Mouse (Mus musculus): ENCODE results near the gene Xrcc6.

Xrcc6 gene

DNA sequence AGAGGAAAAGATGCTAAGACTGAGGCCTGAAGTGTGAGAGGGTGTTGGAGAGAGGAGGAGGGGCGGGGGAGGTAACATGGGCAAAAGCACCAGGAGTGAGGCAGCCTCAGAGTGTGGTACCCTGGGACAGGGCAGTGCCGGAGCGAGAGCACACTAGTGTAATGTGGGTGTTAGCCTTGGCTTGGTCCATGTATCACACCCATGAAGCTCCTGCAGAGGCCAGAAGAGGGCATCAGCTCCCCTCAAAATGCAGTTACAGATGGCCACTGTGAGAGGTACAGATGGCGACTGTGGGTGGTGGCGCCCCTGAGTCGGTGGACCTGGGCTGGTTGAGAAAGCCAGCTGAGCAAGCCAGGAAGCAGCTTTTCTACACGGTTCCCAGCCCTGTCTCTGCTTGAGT, 93.5 kb downstream of the Xrcc6 start:
- DNase-seq (ENCODE audit: low spot score in 2 of 2): peak in 1 of 2 experiments; percentile 46

DNA sequence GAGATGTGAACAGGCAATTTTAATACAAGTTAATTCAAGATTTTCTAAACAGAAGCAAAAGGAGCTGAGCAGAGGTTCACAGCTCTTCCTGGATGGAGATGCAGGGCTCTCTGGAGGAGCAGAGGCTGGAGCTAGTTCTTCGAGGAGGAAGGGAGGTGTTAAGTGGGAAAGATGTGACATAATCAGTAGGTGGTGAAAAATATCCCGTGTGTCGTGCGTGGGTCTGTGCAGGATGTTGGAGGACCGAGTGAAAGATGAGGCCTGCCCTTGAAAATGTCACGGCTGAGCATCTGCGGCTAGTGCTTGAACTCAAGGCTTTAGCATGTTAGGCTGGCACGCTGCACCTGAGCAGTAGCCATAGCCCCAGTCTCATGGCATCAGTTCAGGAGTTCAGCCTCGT, 98.0 kb downstream of the Xrcc6 start:
- DNase-seq (ENCODE audit: low spot score in 2 of 2): no peak

DNA sequence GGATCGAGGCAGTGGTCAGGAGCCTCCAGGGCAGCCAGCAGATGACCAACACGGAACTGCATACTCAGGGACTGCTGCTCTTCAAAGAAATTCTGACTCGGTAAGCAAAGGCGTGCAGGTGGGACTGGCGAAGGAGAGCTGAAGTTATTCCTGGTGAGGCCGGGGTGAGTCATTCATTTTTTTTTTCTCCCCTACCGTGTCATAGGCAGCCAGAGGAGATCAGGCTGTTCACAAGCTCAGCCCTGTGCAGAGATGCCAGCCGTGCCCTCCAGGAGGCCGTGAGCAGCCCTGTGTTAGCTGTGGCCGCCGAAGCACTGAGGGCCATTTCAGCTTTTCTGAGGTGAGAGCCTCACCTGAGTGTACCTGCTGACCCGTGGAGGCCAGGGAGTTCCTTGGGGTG, 98.5 kb downstream of the Xrcc6 start:
- no peak for DNase-seq (ENCODE audit: low spot score in 2 of 2)

DNA sequence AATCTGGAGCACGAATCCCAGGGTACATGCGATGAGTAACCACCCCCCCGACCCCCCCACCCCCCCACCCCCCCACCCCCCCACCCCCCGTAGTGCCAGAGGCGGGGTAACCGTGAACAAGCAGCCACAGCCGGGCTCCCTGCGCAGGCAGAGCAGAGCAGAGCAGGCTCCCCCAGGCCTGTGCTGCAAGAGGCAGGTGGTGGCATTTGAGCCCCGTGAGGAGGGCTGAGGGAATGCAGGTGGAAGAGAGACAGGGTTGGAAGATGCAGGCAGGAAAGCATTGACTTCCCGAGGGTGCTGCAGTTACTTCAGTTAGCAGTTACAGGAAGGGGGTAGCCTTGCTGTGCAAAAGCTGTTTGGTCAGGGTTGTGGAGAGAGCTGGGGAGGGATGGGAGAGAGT, 99.6 kb downstream of the Xrcc6 start:
- no peak for DNase-seq (ENCODE audit: low spot score in 2 of 2)
